Mouse (Mus musculus): ENCODE measurements around the gene Gm7073. TPM values are rescaled to one million over a fixed set of nuclear protein-coding genes. Genes with fewer than 3 reads are reported as not detected.

The Gm7073 gene
- polyA plus RNA-seq (2014; fragmentation: Nextera tagmentation; extraction: Ambion mirVana) = not detected in 2 replicates

GRCm38 (mm10) chrX:60539149-60539548, at the start of gene Gm7073:
Gm7073 (minus strand) TSS chrX:60539249.
- Histone ChIP-seq H3K36me3 (ENCODE audit: control insufficient read depth, insufficient read depth, low read length) (no peaks in the 10 kb centered on the region), H3K9ac (replicated peaks; ENCODE audit: low read depth, low read length) (no peak within 1 kb of the TSS), H3K4me2 (replicated peaks; ENCODE audit: low read depth, low read length) (no peak within 1 kb of the TSS), H3K27ac (ENCODE audit: low read length) (no peak within 1 kb of the TSS), H3K27me3 (ENCODE audit: control insufficient read depth, insufficient read depth, low read length) (no peaks in the 10 kb centered on the region), H3K4me3 (ENCODE audit: low read depth, low read length) (no peak within 1 kb of the TSS), H3K4me1 (ENCODE audit: control insufficient read depth, insufficient read depth, low read length) (no peaks in the 10 kb centered on the region), H3K9me3 (ENCODE audit: control insufficient read depth, low read depth, low read length) (no peaks in the 10 kb centered on the region)
- no peak for ATAC-seq (ENCODE audit: insufficient number of reproducible peaks, insufficient read depth, low FRiP score, low read depth)

GRCm38 (mm10) chrX:60570539-60570938, 31.5 kb upstream of the Gm7073 start:
- H3K4me2 ChIP-seq (replicated peaks; ENCODE audit: low read depth, low read length) = no peak overlapping the region
- H3K36me3 ChIP-seq (ENCODE audit: control insufficient read depth, insufficient read depth, low read length) = no peaks in the 10 kb centered on the region
- ATAC-seq (ENCODE audit: insufficient number of reproducible peaks, insufficient read depth, low FRiP score, low read depth) = no peak
- H3K9ac ChIP-seq (replicated peaks; ENCODE audit: low read depth, low read length) = no peak overlapping the region
- no peaks in the 10 kb centered on the region for H3K4me1 ChIP-seq (ENCODE audit: control insufficient read depth, insufficient read depth, low read length)
- no peak overlapping the region for H3K4me3 ChIP-seq (ENCODE audit: low read depth, low read length)
- no peaks in the 10 kb centered on the region for H3K9me3 ChIP-seq (ENCODE audit: control insufficient read depth, low read depth, low read length)
- no peak overlapping the region for H3K27ac ChIP-seq (ENCODE audit: low read length)
- WGBS = 35% methylated on average over 1 of the region's 1 CpGs
- no peaks in the 10 kb centered on the region for H3K27me3 ChIP-seq (ENCODE audit: control insufficient read depth, insufficient read depth, low read length)

GRCm38 (mm10) chrX:60569047-60569446, 30.0 kb upstream of the Gm7073 start:
- Histone ChIP-seq H3K4me1 (ENCODE audit: control insufficient read depth, insufficient read depth, low read length) (no peaks in the 10 kb centered on the region), H3K4me2 (replicated peaks; ENCODE audit: low read depth, low read length) (no peak overlapping the region), H3K27ac (ENCODE audit: low read length) (no peak overlapping the region), H3K36me3 (ENCODE audit: control insufficient read depth, insufficient read depth, low read length) (no peaks in the 10 kb centered on the region), H3K9me3 (ENCODE audit: control insufficient read depth, low read depth, low read length) (no peaks in the 10 kb centered on the region), H3K4me3 (ENCODE audit: low read depth, low read length) (no peak overlapping the region), H3K9ac (replicated peaks; ENCODE audit: low read depth, low read length) (no peak overlapping the region), H3K27me3 (ENCODE audit: control insufficient read depth, insufficient read depth, low read length) (no peaks in the 10 kb centered on the region)
- ATAC-seq (ENCODE audit: insufficient number of reproducible peaks, insufficient read depth, low FRiP score, low read depth) = no peak

- H3K9ac ChIP-seq (replicated peaks; ENCODE audit: low read depth, low read length) = no peak overlapping the region
- no peak for ATAC-seq (ENCODE audit: insufficient number of reproducible peaks, insufficient read depth, low FRiP score, low read depth)
- no peaks in the 10 kb centered on the region for H3K9me3 ChIP-seq (ENCODE audit: control insufficient read depth, low read depth, low read length)
- no peak overlapping the region for H3K4me3 ChIP-seq (ENCODE audit: low read depth, low read length)
- no peak overlapping the region for H3K4me2 ChIP-seq (replicated peaks; ENCODE audit: low read depth, low read length)
- H3K4me1 ChIP-seq (ENCODE audit: control insufficient read depth, insufficient read depth, low read length) = no peaks in the 10 kb centered on the region
- no peak overlapping the region for H3K27ac ChIP-seq (ENCODE audit: low read length)
- H3K27me3 ChIP-seq (ENCODE audit: control insufficient read depth, insufficient read depth, low read length) = no peaks in the 10 kb centered on the region
- 69% methylated on average over 4 of the region's 4 CpGs for WGBS
- no peaks in the 10 kb centered on the region for H3K36me3 ChIP-seq (ENCODE audit: control insufficient read depth, insufficient read depth, low read length)
Measured at GRCm38 (mm10) chrX:60555242-60555641, 16.2 kb upstream of the Gm7073 start.

GRCm38 (mm10) chrX:60547444-60548304, 8.6 kb upstream of the Gm7073 start:
- Histone ChIP-seq H3K4me1 (ENCODE audit: control insufficient read depth, insufficient read depth, low read length) (no peaks in the 10 kb centered on the region), H3K27me3 (ENCODE audit: control insufficient read depth, insufficient read depth, low read length) (no peaks in the 10 kb centered on the region), H3K4me2 (replicated peaks; ENCODE audit: low read depth, low read length) (peak overlapping the region; percentile 47), H3K9me3 (ENCODE audit: control insufficient read depth, low read depth, low read length) (no peaks in the 10 kb centered on the region), H3K4me3 (ENCODE audit: low read depth, low read length) (peak overlapping the region; percentile 42), H3K27ac (ENCODE audit: low read length) (no peak overlapping the region), H3K36me3 (ENCODE audit: control insufficient read depth, insufficient read depth, low read length) (no peaks in the 10 kb centered on the region), H3K9ac (replicated peaks; ENCODE audit: low read depth, low read length) (peak overlapping the region; percentile 42; the same call in 1 of the 2 replicates)
- WGBS = 21% methylated on average over 42 of the region's 113 CpGs
- peak; percentile 84 for ATAC-seq (ENCODE audit: insufficient number of reproducible peaks, insufficient read depth, low FRiP score, low read depth)

- Histone ChIP-seq H3K4me3 (ENCODE audit: low read depth, low read length) (peak overlapping the region; percentile 42), H3K9me3 (ENCODE audit: control insufficient read depth, low read depth, low read length) (no peaks in the 10 kb centered on the region), H3K27ac (ENCODE audit: low read length) (no peak overlapping the region), H3K36me3 (ENCODE audit: control insufficient read depth, insufficient read depth, low read length) (no peaks in the 10 kb centered on the region), H3K4me1 (ENCODE audit: control insufficient read depth, insufficient read depth, low read length) (no peaks in the 10 kb centered on the region), H3K27me3 (ENCODE audit: control insufficient read depth, insufficient read depth, low read length) (no peaks in the 10 kb centered on the region), H3K4me2 (replicated peaks; ENCODE audit: low read depth, low read length) (peak overlapping the region; percentile 47), H3K9ac (replicated peaks; ENCODE audit: low read depth, low read length) (peak overlapping the region; percentile 42; the same call in 1 of the 2 replicates)
- 23% methylated on average over 16 of the region's 16 CpGs for WGBS
- ATAC-seq (ENCODE audit: insufficient number of reproducible peaks, insufficient read depth, low FRiP score, low read depth) = peak; percentile 8; the same call in 1 of the 2 replicates
Measured at GRCm38 (mm10) chrX:60547098-60547443, 8.0 kb upstream of the Gm7073 start.

- ATAC-seq (ENCODE audit: insufficient number of reproducible peaks, insufficient read depth, low FRiP score, low read depth) = no peak
- no peak overlapping the region for H3K9ac ChIP-seq (replicated peaks; ENCODE audit: low read depth, low read length)
- no peaks in the 10 kb centered on the region for H3K4me1 ChIP-seq (ENCODE audit: control insufficient read depth, insufficient read depth, low read length)
- H3K4me2 ChIP-seq (replicated peaks; ENCODE audit: low read depth, low read length) = no peak overlapping the region
- no peaks in the 10 kb centered on the region for H3K9me3 ChIP-seq (ENCODE audit: control insufficient read depth, low read depth, low read length)
- H3K4me3 ChIP-seq (ENCODE audit: low read depth, low read length) = no peak overlapping the region
- H3K36me3 ChIP-seq (ENCODE audit: control insufficient read depth, insufficient read depth, low read length) = no peaks in the 10 kb centered on the region
- H3K27ac ChIP-seq (ENCODE audit: low read length) = no peak overlapping the region
- 59% methylated on average over 3 of the region's 3 CpGs for WGBS
- no peaks in the 10 kb centered on the region for H3K27me3 ChIP-seq (ENCODE audit: control insufficient read depth, insufficient read depth, low read length)
Measured at GRCm38 (mm10) chrX:60545906-60546305, 6.9 kb upstream of the Gm7073 start.

- no peak for ATAC-seq (ENCODE audit: insufficient number of reproducible peaks, insufficient read depth, low FRiP score, low read depth)
- Histone ChIP-seq H3K9me3 (ENCODE audit: control insufficient read depth, low read depth, low read length) (no peaks in the 10 kb centered on the region), H3K27ac (ENCODE audit: low read length) (no peak overlapping the region), H3K36me3 (ENCODE audit: control insufficient read depth, insufficient read depth, low read length) (no peaks in the 10 kb centered on the region), H3K4me1 (ENCODE audit: control insufficient read depth, insufficient read depth, low read length) (no peaks in the 10 kb centered on the region), H3K4me3 (ENCODE audit: low read depth, low read length) (no peak overlapping the region), H3K27me3 (ENCODE audit: control insufficient read depth, insufficient read depth, low read length) (no peaks in the 10 kb centered on the region), H3K9ac (replicated peaks; ENCODE audit: low read depth, low read length) (no peak overlapping the region), H3K4me2 (replicated peaks; ENCODE audit: low read depth, low read length) (no peak overlapping the region)
- WGBS = 50% methylated on average over 1 of the region's 1 CpGs
Measured at GRCm38 (mm10) chrX:60545444-60545843, 6.4 kb upstream of the Gm7073 start.

- Histone ChIP-seq H3K9ac (replicated peaks; ENCODE audit: low read depth, low read length) (no peak overlapping the region), H3K4me1 (ENCODE audit: control insufficient read depth, insufficient read depth, low read length) (no peaks in the 10 kb centered on the region), H3K4me2 (replicated peaks; ENCODE audit: low read depth, low read length) (no peak overlapping the region), H3K27ac (ENCODE audit: low read length) (no peak overlapping the region), H3K4me3 (ENCODE audit: low read depth, low read length) (no peak overlapping the region), H3K36me3 (ENCODE audit: control insufficient read depth, insufficient read depth, low read length) (no peaks in the 10 kb centered on the region), H3K9me3 (ENCODE audit: control insufficient read depth, low read depth, low read length) (no peaks in the 10 kb centered on the region), H3K27me3 (ENCODE audit: control insufficient read depth, insufficient read depth, low read length) (no peaks in the 10 kb centered on the region)
- no peak for ATAC-seq (ENCODE audit: insufficient number of reproducible peaks, insufficient read depth, low FRiP score, low read depth)
- 47% methylated on average over 4 of the region's 4 CpGs for WGBS
Measured at GRCm38 (mm10) chrX:60544098-60544497, 5.0 kb upstream of the Gm7073 start.
